Mouse (Mus musculus) right cerebral cortex, postnatal 25 days (tissue): Measurements from ENCODE around the gene Cmtm8.

ENCODE experiments used
- DNase-seq: peaks from one replicate; pipeline ENCODE4 v3.0.0; 2022

Cmtm8 gene

DNA sequence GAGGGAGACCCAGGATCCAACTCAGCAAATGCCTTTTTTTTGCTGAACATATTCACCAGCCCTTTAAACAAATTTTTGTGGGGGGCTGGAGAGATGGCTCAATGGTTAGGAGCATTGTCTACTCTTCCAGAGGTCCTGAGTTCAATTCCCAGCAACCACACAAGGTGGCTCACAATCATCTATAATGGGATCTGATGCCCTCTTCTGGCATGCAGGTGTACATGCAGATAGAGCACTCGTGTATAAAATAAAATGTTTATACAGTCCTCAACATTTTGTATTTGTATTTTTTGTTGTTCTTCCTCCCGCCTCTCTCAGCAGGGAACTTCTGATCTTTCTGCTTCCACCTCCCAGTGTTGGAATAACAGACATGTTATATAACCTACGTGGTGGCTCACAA is 92.4 kb downstream of the Cmtm8 start:
- no peak for DNase-seq

- no peak for DNase-seq
Observed at GRCm38 (mm10) chr9:114747466-114747865, 96.5 kb downstream of the Cmtm8 start.

- peak; percentile 33 for DNase-seq
Observed at GRCm38 (mm10) chr9:114747012-114747411, 96.9 kb downstream of the Cmtm8 start.

- DNase-seq = no peak
Observed at GRCm38 (mm10) chr9:114745654-114746053, 98.3 kb downstream of the Cmtm8 start.

GRCm38 (mm10) chr9:114745163-114745562 is 98.8 kb downstream of the Cmtm8 start:
- DNase-seq = no peak

GRCm38 (mm10) chr9:114742731-114743130 is 101.2 kb downstream of the Cmtm8 start:
- no peak for DNase-seq

GRCm38 (mm10) chr9:114740336-114740735 is 103.6 kb downstream of the Cmtm8 start:
- DNase-seq = no peak
